Mouse (Mus musculus): Measurements from ENCODE around the gene Tacc3.

Tacc3 gene

GRCm38 (mm10) chr5:33656739-33657138 is 1.2 kb upstream of the Tacc3 start:
- DNase-seq: no peak

- DNase-seq: no peak
Observed at GRCm38 (mm10) chr5:33657251-33657786, 609 bp upstream of the Tacc3 start.

GRCm38 (mm10) chr5:33658664-33659050 is 729 bp downstream of the Tacc3 start:
- no peak for DNase-seq

GRCm38 (mm10) chr5:33668223-33668622 is 10.3 kb downstream of the Tacc3 start:
- peak in 1 of 2 experiments; percentile 15 for DNase-seq

- no peak for DNase-seq
Observed at GRCm38 (mm10) chr5:33671659-33672058, 13.7 kb downstream of the Tacc3 start.

GRCm38 (mm10) chr5:33674439-33674838 is 16.5 kb downstream of the Tacc3 start:
- peak; percentile 25 to 38 for DNase-seq

- DNase-seq: peak; percentile 31 to 49
Observed at GRCm38 (mm10) chr5:33675964-33676363, 18.0 kb downstream of the Tacc3 start.

GRCm38 (mm10) chr5:33678244-33678643 is 20.3 kb downstream of the Tacc3 start:
- no peak for DNase-seq

GRCm38 (mm10) chr5:33681044-33681443 is 23.1 kb downstream of the Tacc3 start:
- no peak for DNase-seq

GRCm38 (mm10) chr5:33681611-33682388 is 23.9 kb downstream of the Tacc3 start:
- DNase-seq: no peak

GRCm38 (mm10) chr5:33682963-33683362 is 25.0 kb downstream of the Tacc3 start:
- no peak for DNase-seq

GRCm38 (mm10) chr5:33683897-33684652 is 26.1 kb downstream of the Tacc3 start:
- DNase-seq: peak in 1 of 2 experiments; percentile 16

GRCm38 (mm10) chr5:33684932-33685331 is 27.0 kb downstream of the Tacc3 start:
- no peak for DNase-seq

- no peak for DNase-seq
Observed at GRCm38 (mm10) chr5:33687142-33687541, 29.2 kb downstream of the Tacc3 start.

GRCm38 (mm10) chr5:33688278-33689220 is 30.6 kb downstream of the Tacc3 start:
- DNase-seq: no peak

GRCm38 (mm10) chr5:33689221-33689844 is 31.4 kb downstream of the Tacc3 start:
- DNase-seq: no peak

- DNase-seq: no peak
Observed at GRCm38 (mm10) chr5:33689852-33690645, 32.1 kb downstream of the Tacc3 start.

- no peak for DNase-seq
Observed at GRCm38 (mm10) chr5:33692393-33692792, 34.5 kb downstream of the Tacc3 start.

GRCm38 (mm10) chr5:33694461-33694847 is 36.5 kb downstream of the Tacc3 start:
- no peak for DNase-seq

- DNase-seq: no peak
Observed at GRCm38 (mm10) chr5:33694848-33695717, 37.2 kb downstream of the Tacc3 start.
